Mouse (Mus musculus) limb, embryonic 11.5 days (tissue): ENCODE measurements around the gene 2200002D01Rik. TPM values are rescaled to one million over a fixed set of nuclear protein-coding genes. Genes with fewer than 3 reads are reported as not detected.
A peak's percentile ranks its signal among the peaks of the same experiment; 100 is the strongest.
"Not testable (repeated sequence)": the region's sequence is repeated elsewhere in the genome, so short reads cannot be mapped to it uniquely, and the experiment has no call there.

Source experiments
- ATAC-seq: fragments of 200-750 bp; cut with Nextera tagmentation; 2 replicates; pipeline ENCODE4 v1.8.0; 2017; ENCODE audit warnings: low read depth; ENCODE audit not compliant: insufficient number of reproducible peaks, low FRiP score, low TSS enrichment
- DNase-seq: peaks from one replicate; pipeline ENCODE4 v3.0.0-alpha.2; 2015; ENCODE audit warnings: low spot score
- H3K27ac ChIP-seq: fragments of 300-500 bp; sonication (generic); replicated peaks from 2 replicates; pipeline ENCODE4 v1.5.1; 2014; ENCODE audit warnings: low read depth, mild to moderate bottlenecking, low read length
- H3K27me3 ChIP-seq: fragments of 300-500 bp; sonication (generic); 2 replicates; pipeline ENCODE4 v1.6.1; 2014; ENCODE audit warnings: mild to moderate bottlenecking, low read length, mixed read lengths; ENCODE audit not compliant: control insufficient read depth, insufficient read depth
- H3K36me3 ChIP-seq: fragments of 300-500 bp; sonication (generic); 2 replicates; pipeline ENCODE4 v1.6.1; 2014; ENCODE audit warnings: mild to moderate bottlenecking, low read length, moderate library complexity, mixed read lengths; ENCODE audit not compliant: control insufficient read depth, insufficient read depth
- H3K4me1 ChIP-seq: fragments of 300-500 bp; sonication (generic); 2 replicates; pipeline ENCODE4 v1.6.1; 2014; ENCODE audit warnings: low read length, mixed read lengths; ENCODE audit not compliant: control insufficient read depth, insufficient read depth
- H3K4me2 ChIP-seq: fragments of 300-500 bp; sonication (generic); 2 replicates; pipeline ENCODE4 v1.6.1; 2014; ENCODE audit warnings: low read depth, mild to moderate bottlenecking, moderate library complexity; ENCODE audit not compliant: severe bottlenecking
- H3K4me3 ChIP-seq: fragments of 300-500 bp; sonication (generic); 2 replicates; pipeline ENCODE4 v1.5.1; 2014; ENCODE audit warnings: low read depth, low read length
- H3K9ac ChIP-seq: fragments of 300-500 bp; sonication (generic); 2 replicates; pipeline ENCODE4 v1.6.1; 2014; ENCODE audit warnings: mild to moderate bottlenecking, low read length
- H3K9me3 ChIP-seq: fragments of 300-500 bp; sonication (generic); 2 replicates; pipeline ENCODE4 v1.6.1; 2016; ENCODE audit warnings: low read length; ENCODE audit not compliant: control insufficient read depth
- WGBS: fragments of 180-500 bp; shearing (Covaris S2); extraction: QIAGEN DNeasy Blood & Tissue Kit; methylation state at CpG from one replicate; pipeline ENCODE4 v1.1.7; 2014; 5-methylcytosine and 5-hydroxymethylcytosine counted together
- polyA plus RNA-seq: library from polyadenylated mRNA; unstranded; fragments of >200 nt; fragmentation: Nextera tagmentation; extraction: Ambion mirVana; gene quantifications from 2 replicates; pipeline ENCODE4 v1.2.1, GENCODE M21; 2014

Gene 2200002D01Rik
- polyA plus RNA-seq, 1 experiment from 2014 or later, result 2.3 TPM

DNA sequence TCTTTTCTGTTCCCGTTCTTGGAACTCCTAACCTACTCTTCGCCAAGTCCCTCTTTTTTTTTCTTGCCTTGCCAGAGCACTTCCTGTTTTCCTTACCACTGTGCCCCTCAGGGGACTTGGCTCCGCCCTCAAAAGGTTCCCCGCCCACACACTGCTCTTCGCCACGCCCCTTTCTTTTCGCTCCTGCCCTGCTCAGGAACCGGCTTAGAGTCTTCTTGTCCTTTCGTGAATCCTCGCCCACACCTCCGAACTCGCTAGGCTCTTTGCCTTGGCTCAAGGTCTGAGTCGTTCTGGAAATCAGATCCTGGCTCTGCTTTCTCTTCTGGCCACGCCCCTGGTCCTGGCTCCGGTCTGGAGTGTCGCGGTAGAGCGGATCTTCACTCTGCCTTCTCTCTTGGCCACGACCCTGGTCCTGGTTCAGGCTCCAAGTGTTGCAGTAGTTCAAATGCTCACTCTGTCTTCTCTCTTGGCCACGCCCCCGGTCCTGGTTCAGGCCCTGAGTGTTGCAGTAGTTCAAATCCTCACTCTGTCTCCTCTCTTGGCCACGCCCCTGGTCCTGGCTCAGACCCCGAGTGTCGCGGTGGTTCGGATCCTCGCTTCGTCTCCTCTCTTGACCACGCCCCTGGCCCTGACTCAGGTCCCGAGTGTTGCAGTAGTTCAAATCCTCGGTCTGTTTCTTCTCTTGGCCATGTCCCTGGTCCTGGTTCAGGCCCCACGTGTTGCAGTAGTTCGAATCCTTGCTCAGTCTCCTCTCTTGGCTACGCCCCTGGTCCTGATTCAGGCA is 36.7 kb downstream of the 2200002D01Rik start:
- WGBS, result 3% methylated on average over 34 of the region's 34 CpGs
- Histone ChIP-seq H3K4me3 (peak overlapping the region; percentile 3), H3K27ac (no peak overlapping the region), H3K4me2 (peak overlapping the region; percentile 37; the same call in 1 of the 2 replicates), H3K4me1 (no peaks in the 10 kb centered on the region), H3K9me3 (no peaks in the 10 kb centered on the region), H3K27me3 (peaks cover 3% of the 10 kb centered on the region; the same call in 1 of the 2 replicates), H3K36me3 (no peaks in the 10 kb centered on the region), H3K9ac (no peak overlapping the region)
- ATAC-seq, result peak; percentile 60; the same call in 1 of the 2 replicates
- peak; percentile 78 for DNase-seq

DNA sequence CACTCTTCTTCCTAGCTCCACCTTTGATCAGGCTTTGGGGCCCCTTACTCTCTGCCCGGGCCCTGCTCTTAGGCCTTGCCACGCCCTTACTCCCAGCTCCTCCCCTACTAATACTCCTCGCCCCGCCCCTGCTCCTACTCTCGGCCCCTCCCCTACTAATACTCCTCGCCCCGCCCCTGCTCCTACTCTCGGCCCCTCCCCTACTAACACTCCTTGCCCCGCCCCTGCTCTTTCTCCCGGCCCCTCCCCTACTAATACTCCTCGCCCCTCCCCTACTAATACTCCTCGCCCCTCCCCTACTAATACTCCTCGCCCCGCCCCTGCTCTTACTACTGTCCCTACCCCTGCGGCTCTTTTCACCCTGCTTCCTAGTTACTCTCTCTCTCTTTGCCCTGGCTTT is 37.3 kb downstream of the 2200002D01Rik start:
- not testable (repeated sequence) for ATAC-seq, DNase-seq, H3K9ac ChIP-seq, H3K9me3 ChIP-seq, H3K4me1 ChIP-seq, H3K27me3 ChIP-seq, H3K36me3 ChIP-seq, H3K27ac ChIP-seq, H3K4me2 ChIP-seq
- 26% methylated on average over 15 of the region's 15 CpGs for WGBS
- peak overlapping the region; percentile 3; the same call in 1 of the 2 replicates for H3K4me3 ChIP-seq

DNA sequence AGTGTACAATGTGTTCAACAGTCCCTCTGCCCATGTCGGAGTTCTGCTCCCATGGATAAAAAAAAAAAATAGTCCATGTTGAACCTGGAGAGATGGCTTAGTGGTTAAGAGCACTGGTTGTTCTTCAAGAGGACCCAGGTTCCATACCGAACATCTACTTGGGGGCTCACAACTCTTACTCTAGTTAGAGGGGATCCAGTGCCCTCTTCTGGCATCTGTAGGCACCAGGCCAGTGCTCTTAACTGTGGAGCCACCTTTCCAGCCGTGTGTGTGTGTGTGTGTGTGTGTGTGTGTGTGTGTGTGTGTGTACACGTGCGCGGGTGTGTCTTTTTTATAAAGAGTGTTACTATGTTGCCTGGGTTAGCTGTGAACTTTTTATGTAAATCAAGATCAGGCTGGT is 45.7 kb downstream of the 2200002D01Rik start:
- WGBS, result 87% methylated on average over 6 of the region's 6 CpGs
- no peak for DNase-seq
- ATAC-seq, result no peak
- Histone ChIP-seq H3K4me3 (no peak overlapping the region), H3K9me3 (no peaks in the 10 kb centered on the region), H3K36me3 (no peaks in the 10 kb centered on the region), H3K4me2 (no peak overlapping the region), H3K27me3 (no peaks in the 10 kb centered on the region), H3K27ac (no peak overlapping the region), H3K4me1 (no peaks in the 10 kb centered on the region), H3K9ac (no peak overlapping the region)

Other genes with a start within 250 kb of the 2200002D01Rik start
- gene Ryr1, start 123.3 kb downstream of the 2200002D01Rik start, polyA plus RNA-seq, result 2.5 and 2.7 TPM in 2 replicates
- gene Rasgrp4, start 113.6 kb downstream of the 2200002D01Rik start, polyA plus RNA-seq, result 0.25 and 0.37 TPM in 2 replicates
- 10.1 and 11.9 TPM in 2 replicates for gene Fam98c, start 92.2 kb downstream of the 2200002D01Rik start, polyA plus RNA-seq
- 0.23 and 0.81 TPM in 2 replicates for gene Ggn, start 78.3 kb downstream of the 2200002D01Rik start, polyA plus RNA-seq
- gene Spred3, start 78.1 kb downstream of the 2200002D01Rik start, polyA plus RNA-seq, result 4.7 and 5.1 TPM in 2 replicates
- gene Psmd8, start 67.8 kb downstream of the 2200002D01Rik start, polyA plus RNA-seq, result 336 and 340 TPM in 2 replicates
- 0.16 and 0.45 TPM in 2 replicates for gene Catsperg1, start 34.4 kb downstream of the 2200002D01Rik start, polyA plus RNA-seq
- gene Kcnk6, start 16.0 kb downstream of the 2200002D01Rik start, polyA plus RNA-seq, result 0.37 and 0.38 TPM in 2 replicates
- gene Yif1b, start 10.1 kb downstream of the 2200002D01Rik start, polyA plus RNA-seq, result 90.8 and 101 TPM in 2 replicates
- gene Spint2, start 33.4 kb upstream of the 2200002D01Rik start, polyA plus RNA-seq, result 75.1 and 80.7 TPM in 2 replicates
- gene Ppp1r14a, start 40.8 kb upstream of the 2200002D01Rik start, polyA plus RNA-seq, result 3.5 and 3.8 TPM in 2 replicates
- 30.0 and 35.2 TPM in 2 replicates for gene Dpf1, start 55.5 kb upstream of the 2200002D01Rik start, polyA plus RNA-seq